Mouse (Mus musculus): Measurements from ENCODE around the gene B4galt2.

GRCm38 (mm10) chr4:117916386-117916785, 33.1 kb upstream of the B4galt2 start:
- TF ChIP-seq CTCF (IDR thresholded peaks at IDR 0.05; ENCODE audit: insufficient read depth, low read depth, low read length), result no peak
- TF ChIP-seq POLR2A (IDR thresholded peaks at IDR 0.05; ENCODE audit: insufficient read depth, low read depth, low read length), result no peak

Measured in olfactory bulb, adult 2 months (tissue).